Mouse (Mus musculus): Measurements from ENCODE around the gene Serpinf2. TPM values are rescaled to one million over a fixed set of nuclear protein-coding genes. Genes with fewer than 3 reads are reported as not detected.

Serpinf2 gene
- polyA plus RNA-seq, 1 experiment from 2014 or later, result not detected

DNA sequence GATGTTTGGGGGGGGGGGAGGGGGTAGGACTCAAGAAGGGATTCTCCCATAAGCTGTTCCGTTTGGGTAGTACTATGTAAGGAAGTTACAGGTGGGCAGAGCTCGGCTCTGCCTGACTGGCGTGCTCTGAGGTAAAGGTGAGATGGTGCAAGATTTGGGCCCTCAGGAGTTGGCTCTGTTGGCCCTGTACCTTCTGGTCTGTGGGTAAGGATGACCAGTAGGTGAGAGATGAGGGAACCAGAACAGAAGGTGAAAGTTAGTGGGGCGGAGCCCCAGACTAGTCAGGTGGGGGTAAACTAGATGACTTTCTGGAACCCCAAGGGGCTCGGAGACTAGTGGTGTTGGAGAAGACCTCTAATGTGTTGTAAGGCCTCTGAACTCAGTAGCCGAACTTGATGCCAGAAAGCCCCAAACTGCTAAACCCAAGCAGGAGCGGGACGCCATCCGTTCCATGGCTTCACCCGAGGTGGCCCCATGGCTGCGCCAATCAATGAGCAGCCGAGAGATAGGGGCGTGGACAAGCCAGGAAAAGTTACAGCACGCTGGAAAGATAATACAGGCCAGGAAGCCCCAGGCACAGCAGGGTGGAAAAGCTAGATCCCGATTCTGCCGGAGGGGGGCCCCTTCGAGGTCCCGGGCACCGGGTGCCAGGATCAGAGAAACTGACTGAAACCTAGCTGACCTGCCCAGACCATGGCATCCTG lies 28.3 kb upstream of the Serpinf2 start:
- Histone ChIP-seq H3K27ac (ENCODE audit: low read depth, low read length) (no peak overlapping the region), H3K9me3 (ENCODE audit: control insufficient read depth, low read length) (no peaks in the 10 kb centered on the region), H3K9ac (ENCODE audit: low read depth, low read length) (peak overlapping the region; percentile 50), H3K36me3 (ENCODE audit: control insufficient read depth, insufficient read depth, low read length) (no peaks in the 10 kb centered on the region), H3K4me1 (replicated peaks; ENCODE audit: control insufficient read depth, insufficient read depth, low read length) (no peaks in the 10 kb centered on the region; the same call in 1 of the 2 replicates), H3K27me3 (ENCODE audit: control insufficient read depth, insufficient read depth, low read length) (no peaks in the 10 kb centered on the region), H3K4me3 (ENCODE audit: low read depth, low read length) (peak overlapping the region; percentile 31), H3K4me2 (replicated peaks; ENCODE audit: low read depth, low read length) (peak overlapping the region; percentile 71)
- DNase-seq (ENCODE audit: low spot score) (peak; percentile 51), ATAC-seq (ENCODE audit: low FRiP score) (peak; percentile 76)
- WGBS, result 17% methylated on average over 19 of the region's 19 CpGs

DNA sequence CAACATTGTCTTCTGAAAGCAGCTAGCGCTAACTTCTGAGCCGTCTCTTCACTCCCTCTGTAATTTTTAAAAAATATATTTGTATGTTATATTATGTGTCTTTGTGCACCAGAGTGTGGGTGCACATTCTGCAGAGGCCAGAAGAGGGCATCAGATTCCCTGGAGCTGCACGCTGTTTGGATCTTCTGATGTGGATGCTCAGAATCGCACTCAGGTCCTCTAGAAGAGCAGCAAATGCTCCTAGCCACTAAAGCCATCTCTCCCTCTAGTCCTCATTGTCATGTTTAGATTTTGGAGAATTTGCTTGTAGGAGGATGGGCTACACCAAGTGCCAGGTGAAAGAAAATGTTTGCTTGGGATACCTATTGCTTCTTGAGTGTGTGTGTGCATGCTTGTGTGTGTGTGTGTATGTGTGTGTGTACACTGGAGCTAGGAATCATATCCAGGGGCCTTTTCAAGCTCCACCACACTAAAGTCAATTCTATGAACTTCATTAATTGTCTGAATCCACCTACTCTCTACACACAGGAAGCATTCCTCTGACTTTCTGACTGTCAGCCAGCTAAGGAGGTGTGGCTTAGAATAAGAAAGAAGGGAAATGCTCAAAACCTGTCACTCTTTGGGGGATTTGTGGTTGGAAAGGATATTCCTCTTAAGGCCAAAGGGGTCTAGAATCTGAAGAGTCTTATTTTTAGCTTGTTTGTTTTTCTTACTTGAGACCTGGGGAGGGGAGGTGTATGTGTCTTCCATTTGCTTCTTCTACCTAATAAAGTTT lies 27.5 kb upstream of the Serpinf2 start:
- DNase-seq (ENCODE audit: low spot score), result no peak
- H3K4me3 ChIP-seq (ENCODE audit: low read depth, low read length), result no peak overlapping the region

DNA sequence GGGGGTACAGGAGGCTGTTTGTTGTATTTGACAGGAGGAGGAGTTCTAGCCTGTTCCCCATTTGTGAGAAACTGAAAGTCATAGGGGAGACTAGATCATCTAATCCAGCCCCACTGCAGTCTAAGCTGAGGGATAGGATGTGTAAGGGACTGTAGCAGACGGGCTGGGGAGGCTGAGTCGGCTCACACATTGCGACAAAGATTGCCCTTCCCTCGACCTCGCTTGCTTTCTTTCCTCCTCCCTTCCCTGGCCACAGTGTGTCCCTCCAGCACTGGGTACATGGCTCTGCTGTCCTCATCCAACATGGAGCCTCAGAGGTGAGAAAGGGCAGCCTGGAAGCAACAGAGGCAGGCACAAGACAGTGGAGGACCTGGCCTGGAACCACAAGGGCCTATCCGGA lies 25.7 kb upstream of the Serpinf2 start:
- Histone ChIP-seq H3K9me3 (ENCODE audit: control insufficient read depth, low read length) (no peaks in the 10 kb centered on the region), H3K27ac (ENCODE audit: low read depth, low read length) (no peak overlapping the region), H3K27me3 (ENCODE audit: control insufficient read depth, insufficient read depth, low read length) (no peaks in the 10 kb centered on the region), H3K4me2 (replicated peaks; ENCODE audit: low read depth, low read length) (no peak overlapping the region), H3K36me3 (ENCODE audit: control insufficient read depth, insufficient read depth, low read length) (no peaks in the 10 kb centered on the region), H3K4me1 (replicated peaks; ENCODE audit: control insufficient read depth, insufficient read depth, low read length) (peaks cover 7% of the 10 kb centered on the region), H3K9ac (ENCODE audit: low read depth, low read length) (no peak overlapping the region), H3K4me3 (ENCODE audit: low read depth, low read length) (no peak overlapping the region)
- ATAC-seq (ENCODE audit: low FRiP score), result no peak
- DNase-seq (ENCODE audit: low spot score), result no peak
- 79% methylated on average over 6 of the region's 6 CpGs for WGBS

More for the DNA sequence above, 27.5 kb upstream of the Serpinf2 start:
- H3K36me3 ChIP-seq (ENCODE audit: control insufficient read depth, insufficient read depth, low read length), result no peaks in the 10 kb centered on the region
- peaks cover 6% of the 10 kb centered on the region for H3K4me1 ChIP-seq (replicated peaks; ENCODE audit: control insufficient read depth, insufficient read depth, low read length)
- no peaks in the 10 kb centered on the region for H3K27me3 ChIP-seq (ENCODE audit: control insufficient read depth, insufficient read depth, low read length)
- 93% methylated on average over 4 of the region's 4 CpGs for WGBS
- H3K9ac ChIP-seq (ENCODE audit: low read depth, low read length), result no peak overlapping the region
- no peak for ATAC-seq (ENCODE audit: low FRiP score)
- H3K4me2 ChIP-seq (replicated peaks; ENCODE audit: low read depth, low read length), result no peak overlapping the region
- H3K9me3 ChIP-seq (ENCODE audit: control insufficient read depth, low read length), result no peaks in the 10 kb centered on the region
- no peak overlapping the region for H3K27ac ChIP-seq (ENCODE audit: low read depth, low read length)

DNA sequence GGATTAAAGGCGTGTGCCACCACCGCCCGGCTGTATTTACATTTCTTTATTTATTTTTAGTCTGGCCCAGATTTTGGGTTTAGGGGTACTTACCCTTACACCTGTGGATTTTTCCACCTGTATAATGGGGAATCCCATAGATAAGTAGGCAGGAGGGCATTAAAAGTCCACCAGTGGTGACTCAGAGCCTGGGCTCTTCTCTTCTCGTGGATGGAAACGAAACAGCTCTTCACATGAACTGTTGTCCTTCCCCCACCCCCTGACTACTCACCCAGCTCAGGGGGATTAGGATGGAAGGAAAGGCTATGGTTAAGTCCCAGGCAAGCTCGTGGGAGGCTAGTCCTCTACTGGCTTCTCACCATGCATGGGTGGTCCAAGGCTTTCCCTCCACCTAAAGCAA lies 25.0 kb upstream of the Serpinf2 start:
- Histone ChIP-seq H3K4me3 (ENCODE audit: low read depth, low read length) (no peak overlapping the region), H3K9me3 (ENCODE audit: control insufficient read depth, low read length) (no peaks in the 10 kb centered on the region), H3K27me3 (ENCODE audit: control insufficient read depth, insufficient read depth, low read length) (no peaks in the 10 kb centered on the region), H3K4me1 (replicated peaks; ENCODE audit: control insufficient read depth, insufficient read depth, low read length) (peaks cover 10% of the 10 kb centered on the region), H3K36me3 (ENCODE audit: control insufficient read depth, insufficient read depth, low read length) (no peaks in the 10 kb centered on the region), H3K9ac (ENCODE audit: low read depth, low read length) (no peak overlapping the region), H3K4me2 (replicated peaks; ENCODE audit: low read depth, low read length) (no peak overlapping the region), H3K27ac (ENCODE audit: low read depth, low read length) (no peak overlapping the region)
- 90% methylated on average over 6 of the region's 6 CpGs for WGBS
- no peak for DNase-seq (ENCODE audit: low spot score)
- no peak for ATAC-seq (ENCODE audit: low FRiP score)

DNA sequence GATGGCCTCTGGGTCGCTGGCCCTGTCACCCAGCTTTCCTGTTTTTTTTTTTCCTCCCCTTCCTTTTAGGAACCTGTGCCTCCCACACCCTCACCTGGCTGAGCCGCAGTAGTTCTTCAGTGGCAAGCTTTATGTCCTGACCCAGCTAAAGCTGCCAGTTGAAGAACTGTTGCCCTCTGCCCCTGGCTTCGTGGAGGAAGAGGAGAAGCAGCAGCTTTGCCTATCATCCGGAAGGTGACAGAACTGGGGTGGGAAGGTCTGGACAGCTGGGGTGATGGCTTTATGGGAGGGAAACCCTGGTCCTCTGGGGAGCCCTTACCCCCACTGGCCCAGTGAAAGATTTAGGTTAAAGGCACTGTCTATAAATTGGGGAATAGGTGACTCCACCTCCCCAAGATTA lies 24.2 kb upstream of the Serpinf2 start:
- Histone ChIP-seq H3K27me3 (ENCODE audit: control insufficient read depth, insufficient read depth, low read length) (no peaks in the 10 kb centered on the region), H3K9ac (ENCODE audit: low read depth, low read length) (no peak overlapping the region), H3K4me2 (replicated peaks; ENCODE audit: low read depth, low read length) (no peak overlapping the region), H3K4me3 (ENCODE audit: low read depth, low read length) (no peak overlapping the region), H3K36me3 (ENCODE audit: control insufficient read depth, insufficient read depth, low read length) (no peaks in the 10 kb centered on the region), H3K9me3 (ENCODE audit: control insufficient read depth, low read length) (no peaks in the 10 kb centered on the region), H3K27ac (ENCODE audit: low read depth, low read length) (no peak overlapping the region), H3K4me1 (replicated peaks; ENCODE audit: control insufficient read depth, insufficient read depth, low read length) (peaks cover 10% of the 10 kb centered on the region)
- DNase-seq (ENCODE audit: low spot score), result no peak
- no peak for ATAC-seq (ENCODE audit: low FRiP score)
- WGBS, result 64% methylated on average over 4 of the region's 4 CpGs

DNA sequence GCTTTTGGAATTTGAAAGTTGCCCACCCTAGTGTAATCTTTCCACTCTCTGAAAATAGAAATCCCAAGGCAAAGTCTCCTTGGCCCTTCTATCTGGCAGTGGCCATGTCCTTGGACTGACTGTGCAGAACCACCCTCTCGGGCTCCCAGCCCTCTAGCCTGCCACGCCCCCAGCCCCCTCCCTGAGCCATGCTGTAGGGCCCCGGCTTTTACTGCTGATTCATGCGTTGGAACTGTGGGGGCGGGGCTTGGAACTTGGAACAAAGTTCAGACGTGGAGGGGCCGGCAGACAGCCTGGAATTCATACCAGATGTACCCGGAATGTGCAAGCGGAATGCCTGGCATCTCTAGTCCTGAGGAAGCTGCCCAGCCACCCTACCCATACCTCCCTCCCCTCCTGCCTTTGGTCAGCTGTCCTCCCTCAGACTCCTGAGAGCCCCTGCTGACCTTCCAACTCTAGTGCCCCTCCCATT lies 23.5 kb upstream of the Serpinf2 start:
- Histone ChIP-seq H3K4me2 (replicated peaks; ENCODE audit: low read depth, low read length) (peak overlapping the region; percentile 67), H3K9me3 (ENCODE audit: control insufficient read depth, low read length) (no peaks in the 10 kb centered on the region), H3K27ac (ENCODE audit: low read depth, low read length) (no peak overlapping the region), H3K27me3 (ENCODE audit: control insufficient read depth, insufficient read depth, low read length) (no peaks in the 10 kb centered on the region), H3K9ac (ENCODE audit: low read depth, low read length) (no peak overlapping the region), H3K4me3 (ENCODE audit: low read depth, low read length) (peak overlapping the region; percentile 68), H3K36me3 (ENCODE audit: control insufficient read depth, insufficient read depth, low read length) (no peaks in the 10 kb centered on the region), H3K4me1 (replicated peaks; ENCODE audit: control insufficient read depth, insufficient read depth, low read length) (peaks cover 10% of the 10 kb centered on the region)
- WGBS, result 6% methylated on average over 9 of the region's 9 CpGs
- DNase-seq (ENCODE audit: low spot score) (peak; percentile 77), ATAC-seq (ENCODE audit: low FRiP score) (no peak)

DNA sequence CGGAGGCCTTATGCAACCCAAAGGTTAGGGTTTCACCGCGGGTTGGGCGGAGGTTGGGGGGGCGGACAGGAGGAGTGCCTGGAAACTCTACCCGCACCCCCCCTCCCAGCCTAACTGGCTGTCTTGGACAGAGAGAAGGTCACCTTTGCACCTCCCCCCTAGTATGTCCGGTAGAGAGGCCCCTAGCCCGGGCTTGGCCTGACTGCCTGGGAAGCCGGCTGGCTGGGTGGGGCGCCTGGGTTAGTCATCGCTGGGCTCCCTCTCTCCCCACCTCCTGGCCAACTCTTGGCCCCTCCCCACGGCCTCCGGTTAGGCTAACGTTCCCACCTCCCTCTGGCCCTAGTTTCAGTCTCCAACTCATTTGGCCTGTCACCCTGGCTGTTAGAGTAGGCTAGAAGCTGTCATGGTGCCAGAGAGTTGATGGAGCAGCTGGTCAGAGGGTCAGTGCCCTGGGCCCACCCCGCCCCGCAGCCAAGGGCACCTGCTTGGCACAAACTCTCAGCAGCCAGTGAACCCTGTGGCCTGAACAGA lies 22.9 kb upstream of the Serpinf2 start:
- ATAC-seq (ENCODE audit: low FRiP score) (no peak), DNase-seq (ENCODE audit: low spot score) (peak; percentile 15)
- H3K4me2 ChIP-seq (replicated peaks; ENCODE audit: low read depth, low read length), result peak overlapping the region; percentile 67
- H3K9me3 ChIP-seq (ENCODE audit: control insufficient read depth, low read length), result no peaks in the 10 kb centered on the region
- H3K4me1 ChIP-seq (replicated peaks; ENCODE audit: control insufficient read depth, insufficient read depth, low read length), result peaks cover 10% of the 10 kb centered on the region
- H3K4me3 ChIP-seq (ENCODE audit: low read depth, low read length), result peak overlapping the region; percentile 68
- 2% methylated on average over 15 of the region's 16 CpGs for WGBS
- H3K27ac ChIP-seq (ENCODE audit: low read depth, low read length), result no peak overlapping the region; the same call in 1 of the 2 replicates
- H3K36me3 ChIP-seq (ENCODE audit: control insufficient read depth, insufficient read depth, low read length), result no peaks in the 10 kb centered on the region
- peak overlapping the region; percentile 67 for H3K9ac ChIP-seq (ENCODE audit: low read depth, low read length)
- H3K27me3 ChIP-seq (ENCODE audit: control insufficient read depth, insufficient read depth, low read length), result no peaks in the 10 kb centered on the region

DNA sequence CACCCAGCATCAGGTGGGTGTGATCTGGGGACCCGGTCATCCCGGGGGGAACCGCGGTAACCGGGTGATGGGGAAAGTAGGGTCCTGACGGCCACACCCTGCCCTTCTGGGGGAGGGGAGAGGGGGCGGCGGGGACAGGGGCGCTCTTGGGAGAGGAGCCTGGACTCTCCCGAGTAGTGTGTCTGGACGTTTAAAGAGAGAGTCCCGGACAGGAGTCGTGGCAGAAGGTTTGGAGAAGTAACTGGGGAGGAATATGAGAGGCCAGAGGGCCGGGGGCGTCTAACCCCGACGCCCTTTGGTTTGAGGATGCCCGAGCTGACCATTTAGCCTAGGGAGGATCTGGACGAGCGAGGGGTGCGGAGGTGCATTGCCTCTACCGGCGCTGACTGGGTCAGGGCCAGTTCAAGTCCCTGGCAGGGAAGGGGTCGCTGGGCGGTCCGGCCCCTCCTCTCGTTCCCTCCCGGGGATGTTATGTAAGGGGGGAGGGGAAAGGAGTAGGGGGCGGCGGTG lies 22.4 kb upstream of the Serpinf2 start:
- Histone ChIP-seq H3K27me3 (ENCODE audit: control insufficient read depth, insufficient read depth, low read length) (no peaks in the 10 kb centered on the region), H3K4me3 (ENCODE audit: low read depth, low read length) (peak overlapping the region; percentile 68), H3K4me2 (replicated peaks; ENCODE audit: low read depth, low read length) (peak overlapping the region; percentile 67), H3K36me3 (ENCODE audit: control insufficient read depth, insufficient read depth, low read length) (no peaks in the 10 kb centered on the region), H3K9ac (ENCODE audit: low read depth, low read length) (peak overlapping the region; percentile 67), H3K27ac (ENCODE audit: low read depth, low read length) (peak overlapping the region; percentile 43), H3K9me3 (ENCODE audit: control insufficient read depth, low read length) (no peaks in the 10 kb centered on the region), H3K4me1 (replicated peaks; ENCODE audit: control insufficient read depth, insufficient read depth, low read length) (peaks cover 10% of the 10 kb centered on the region)
- peak; percentile 62 for ATAC-seq (ENCODE audit: low FRiP score)
- under 1% methylated on average over 29 of the region's 30 CpGs for WGBS
- DNase-seq (ENCODE audit: low spot score), result no peak

Data from hindbrain, embryonic 11.5 days (tissue).